Mouse (Mus musculus): Measurements from ENCODE around the gene Teddm1a. TPM values are rescaled to one million over a fixed set of nuclear protein-coding genes. Genes with fewer than 3 reads are reported as not detected.
A peak's percentile ranks its signal among the peaks of the same experiment; 100 is the strongest.

The Teddm1a gene
- polyA plus RNA-seq, 1 experiment from 2014 or later = not detected

- 1% methylated on average over 35 of the region's 36 CpGs for WGBS
Measured at GRCm38 (mm10) chr1:153900381-153900780, 8.8 kb downstream of the Teddm1a start.

GRCm38 (mm10) chr1:153900860-153901730 lies 9.6 kb downstream of the Teddm1a start:
- Histone ChIP-seq H3K27ac (ENCODE audit: low read length) (peak overlapping the region; percentile 96), H3K27me3 (ENCODE audit: control insufficient read depth, insufficient read depth, low read length) (no peaks in the 10 kb centered on the region), H3K4me2 (replicated peaks; ENCODE audit: low read depth, low read length) (peak overlapping the region; percentile 70), H3K9ac (replicated peaks; ENCODE audit: low read depth, low read length) (peak overlapping the region; percentile 83), H3K36me3 (ENCODE audit: control insufficient read depth, insufficient read depth, low read length) (peaks cover 23% of the 10 kb centered on the region; the same call in 1 of the 2 replicates), H3K9me3 (ENCODE audit: control insufficient read depth, low read depth, low read length) (no peaks in the 10 kb centered on the region), H3K4me1 (ENCODE audit: control insufficient read depth, insufficient read depth, low read length) (no peaks in the 10 kb centered on the region), H3K4me3 (ENCODE audit: low read depth, low read length) (peak overlapping the region; percentile 83)
- ATAC-seq (ENCODE audit: insufficient number of reproducible peaks, insufficient read depth, low FRiP score, low read depth) = no peak
- WGBS = 2% methylated on average over 25 of the region's 25 CpGs

More at GRCm38 (mm10) chr1:153900381-153900780, 8.8 kb downstream of the Teddm1a start:
- Histone ChIP-seq H3K36me3 (ENCODE audit: control insufficient read depth, insufficient read depth, low read length) (peaks cover 19% of the 10 kb centered on the region; the same call in 1 of the 2 replicates), H3K27me3 (ENCODE audit: control insufficient read depth, insufficient read depth, low read length) (no peaks in the 10 kb centered on the region), H3K9me3 (ENCODE audit: control insufficient read depth, low read depth, low read length) (no peaks in the 10 kb centered on the region), H3K9ac (replicated peaks; ENCODE audit: low read depth, low read length) (peak overlapping the region; percentile 83), H3K4me2 (replicated peaks; ENCODE audit: low read depth, low read length) (peak overlapping the region; percentile 70), H3K27ac (ENCODE audit: low read length) (peak overlapping the region; percentile 96), H3K4me1 (ENCODE audit: control insufficient read depth, insufficient read depth, low read length) (no peaks in the 10 kb centered on the region), H3K4me3 (ENCODE audit: low read depth, low read length) (peak overlapping the region; percentile 83)
- peak; percentile 7; the same call in 1 of the 2 replicates for ATAC-seq (ENCODE audit: insufficient number of reproducible peaks, insufficient read depth, low FRiP score, low read depth)

- Histone ChIP-seq H3K4me3 (ENCODE audit: low read depth, low read length) (no peak overlapping the region), H3K4me1 (ENCODE audit: control insufficient read depth, insufficient read depth, low read length) (no peaks in the 10 kb centered on the region), H3K9me3 (ENCODE audit: control insufficient read depth, low read depth, low read length) (no peaks in the 10 kb centered on the region), H3K36me3 (ENCODE audit: control insufficient read depth, insufficient read depth, low read length) (peaks cover 42% of the 10 kb centered on the region), H3K4me2 (replicated peaks; ENCODE audit: low read depth, low read length) (no peak overlapping the region), H3K27me3 (ENCODE audit: control insufficient read depth, insufficient read depth, low read length) (no peaks in the 10 kb centered on the region), H3K9ac (replicated peaks; ENCODE audit: low read depth, low read length) (no peak overlapping the region), H3K27ac (ENCODE audit: low read length) (no peak overlapping the region)
- no peak for ATAC-seq (ENCODE audit: insufficient number of reproducible peaks, insufficient read depth, low FRiP score, low read depth)
- 73% methylated on average over 13 of the region's 13 CpGs for WGBS
Measured at GRCm38 (mm10) chr1:153903006-153903405, 11.5 kb downstream of the Teddm1a start.

GRCm38 (mm10) chr1:153904236-153904635 lies 12.7 kb downstream of the Teddm1a start:
- no peak overlapping the region for H3K4me3 ChIP-seq (ENCODE audit: low read depth, low read length)
- peaks cover 48% of the 10 kb centered on the region for H3K36me3 ChIP-seq (ENCODE audit: control insufficient read depth, insufficient read depth, low read length)
- WGBS = 95% methylated on average over 14 of the region's 14 CpGs
- H3K9ac ChIP-seq (replicated peaks; ENCODE audit: low read depth, low read length) = no peak overlapping the region
- H3K4me1 ChIP-seq (ENCODE audit: control insufficient read depth, insufficient read depth, low read length) = no peaks in the 10 kb centered on the region
- H3K4me2 ChIP-seq (replicated peaks; ENCODE audit: low read depth, low read length) = no peak overlapping the region
- H3K27me3 ChIP-seq (ENCODE audit: control insufficient read depth, insufficient read depth, low read length) = no peaks in the 10 kb centered on the region
- no peak for ATAC-seq (ENCODE audit: insufficient number of reproducible peaks, insufficient read depth, low FRiP score, low read depth)
- no peaks in the 10 kb centered on the region for H3K9me3 ChIP-seq (ENCODE audit: control insufficient read depth, low read depth, low read length)
- no peak overlapping the region for H3K27ac ChIP-seq (ENCODE audit: low read length)

GRCm38 (mm10) chr1:153905884-153906283 lies 14.3 kb downstream of the Teddm1a start:
- peaks cover 55% of the 10 kb centered on the region for H3K36me3 ChIP-seq (ENCODE audit: control insufficient read depth, insufficient read depth, low read length)
- 88% methylated on average over 3 of the region's 3 CpGs for WGBS
- H3K9me3 ChIP-seq (ENCODE audit: control insufficient read depth, low read depth, low read length) = no peaks in the 10 kb centered on the region
- no peak overlapping the region for H3K27ac ChIP-seq (ENCODE audit: low read length)
- no peak overlapping the region for H3K4me3 ChIP-seq (ENCODE audit: low read depth, low read length)
- H3K27me3 ChIP-seq (ENCODE audit: control insufficient read depth, insufficient read depth, low read length) = no peaks in the 10 kb centered on the region
- no peak for ATAC-seq (ENCODE audit: insufficient number of reproducible peaks, insufficient read depth, low FRiP score, low read depth)
- H3K9ac ChIP-seq (replicated peaks; ENCODE audit: low read depth, low read length) = no peak overlapping the region
- no peak overlapping the region for H3K4me2 ChIP-seq (replicated peaks; ENCODE audit: low read depth, low read length)
- no peaks in the 10 kb centered on the region for H3K4me1 ChIP-seq (ENCODE audit: control insufficient read depth, insufficient read depth, low read length)

GRCm38 (mm10) chr1:153908208-153908607 lies 16.7 kb downstream of the Teddm1a start:
- peaks cover 55% of the 10 kb centered on the region for H3K36me3 ChIP-seq (ENCODE audit: control insufficient read depth, insufficient read depth, low read length)
- WGBS = 90% methylated on average over 6 of the region's 6 CpGs
- H3K9ac ChIP-seq (replicated peaks; ENCODE audit: low read depth, low read length) = no peak overlapping the region

GRCm38 (mm10) chr1:153908741-153909140 lies 17.2 kb downstream of the Teddm1a start:
- Histone ChIP-seq H3K36me3 (ENCODE audit: control insufficient read depth, insufficient read depth, low read length) (peaks cover 52% of the 10 kb centered on the region), H3K9me3 (ENCODE audit: control insufficient read depth, low read depth, low read length) (no peaks in the 10 kb centered on the region), H3K4me2 (replicated peaks; ENCODE audit: low read depth, low read length) (no peak overlapping the region), H3K4me1 (ENCODE audit: control insufficient read depth, insufficient read depth, low read length) (no peaks in the 10 kb centered on the region), H3K9ac (replicated peaks; ENCODE audit: low read depth, low read length) (no peak overlapping the region), H3K27ac (ENCODE audit: low read length) (no peak overlapping the region), H3K4me3 (ENCODE audit: low read depth, low read length) (no peak overlapping the region), H3K27me3 (ENCODE audit: control insufficient read depth, insufficient read depth, low read length) (no peaks in the 10 kb centered on the region)
- ATAC-seq (ENCODE audit: insufficient number of reproducible peaks, insufficient read depth, low FRiP score, low read depth) = no peak
- WGBS = 74% methylated on average over 4 of the region's 4 CpGs

More at GRCm38 (mm10) chr1:153908208-153908607, 16.7 kb downstream of the Teddm1a start:
- H3K4me2 ChIP-seq (replicated peaks; ENCODE audit: low read depth, low read length) = no peak overlapping the region
- H3K4me1 ChIP-seq (ENCODE audit: control insufficient read depth, insufficient read depth, low read length) = no peaks in the 10 kb centered on the region
- H3K27me3 ChIP-seq (ENCODE audit: control insufficient read depth, insufficient read depth, low read length) = no peaks in the 10 kb centered on the region
- ATAC-seq (ENCODE audit: insufficient number of reproducible peaks, insufficient read depth, low FRiP score, low read depth) = no peak
- no peaks in the 10 kb centered on the region for H3K9me3 ChIP-seq (ENCODE audit: control insufficient read depth, low read depth, low read length)
- no peak overlapping the region for H3K27ac ChIP-seq (ENCODE audit: low read length)
- H3K4me3 ChIP-seq (ENCODE audit: low read depth, low read length) = no peak overlapping the region

- 67% methylated on average over 10 of the region's 10 CpGs for WGBS
- H3K27ac ChIP-seq (ENCODE audit: low read length) = no peak overlapping the region
- peaks cover 46% of the 10 kb centered on the region for H3K36me3 ChIP-seq (ENCODE audit: control insufficient read depth, insufficient read depth, low read length)
- no peak for ATAC-seq (ENCODE audit: insufficient number of reproducible peaks, insufficient read depth, low FRiP score, low read depth)
- no peak overlapping the region for H3K4me3 ChIP-seq (ENCODE audit: low read depth, low read length)
- no peaks in the 10 kb centered on the region for H3K9me3 ChIP-seq (ENCODE audit: control insufficient read depth, low read depth, low read length)
- H3K4me2 ChIP-seq (replicated peaks; ENCODE audit: low read depth, low read length) = no peak overlapping the region
- no peaks in the 10 kb centered on the region for H3K27me3 ChIP-seq (ENCODE audit: control insufficient read depth, insufficient read depth, low read length)
- no peaks in the 10 kb centered on the region for H3K4me1 ChIP-seq (ENCODE audit: control insufficient read depth, insufficient read depth, low read length)
- no peak overlapping the region for H3K9ac ChIP-seq (replicated peaks; ENCODE audit: low read depth, low read length)
Measured at GRCm38 (mm10) chr1:153909213-153909962, 17.8 kb downstream of the Teddm1a start.

Data from stomach, embryonic 14.5 days (tissue).